Mouse (Mus musculus) frontal cortex, postnatal 14 days (tissue): ENCODE measurements at regions not wholly inside any gene's neighbourhood (a gene's known extent, or its start where the extent isn't known, plus 50 kb on each side); places are given as distances from the start of the nearest gene placed in this dataset.
"Not testable (repeated sequence)": the region's sequence is repeated elsewhere in the genome, so short reads cannot be mapped to it uniquely, and the experiment has no call there.

Experiments
- DNase-seq, 2 experiments: peaks; one replicate each; pipeline ENCODE4 v3.0.0; 2022; ENCODE audit warnings: low spot score in 2 of 2

DNA sequence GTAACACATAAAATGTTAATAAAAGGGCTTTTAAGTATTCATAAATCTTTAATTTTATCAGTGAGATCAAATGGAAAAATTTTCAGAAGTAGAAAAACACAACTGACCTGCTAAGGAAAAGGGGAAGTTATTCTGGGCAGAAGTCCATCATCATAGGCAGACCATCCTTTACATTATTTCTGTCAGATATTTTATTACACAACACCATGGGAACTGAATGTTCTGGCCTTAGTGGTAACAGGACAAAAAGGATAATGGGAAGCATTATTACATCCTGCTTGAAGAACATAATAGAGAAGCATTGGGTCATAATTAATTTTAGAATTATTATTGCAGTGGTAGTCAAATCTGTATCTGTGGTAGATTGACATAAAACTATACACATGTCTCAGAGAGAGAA is 603.5 kb upstream of the Gje1 start:
- no peak for DNase-seq

DNA sequence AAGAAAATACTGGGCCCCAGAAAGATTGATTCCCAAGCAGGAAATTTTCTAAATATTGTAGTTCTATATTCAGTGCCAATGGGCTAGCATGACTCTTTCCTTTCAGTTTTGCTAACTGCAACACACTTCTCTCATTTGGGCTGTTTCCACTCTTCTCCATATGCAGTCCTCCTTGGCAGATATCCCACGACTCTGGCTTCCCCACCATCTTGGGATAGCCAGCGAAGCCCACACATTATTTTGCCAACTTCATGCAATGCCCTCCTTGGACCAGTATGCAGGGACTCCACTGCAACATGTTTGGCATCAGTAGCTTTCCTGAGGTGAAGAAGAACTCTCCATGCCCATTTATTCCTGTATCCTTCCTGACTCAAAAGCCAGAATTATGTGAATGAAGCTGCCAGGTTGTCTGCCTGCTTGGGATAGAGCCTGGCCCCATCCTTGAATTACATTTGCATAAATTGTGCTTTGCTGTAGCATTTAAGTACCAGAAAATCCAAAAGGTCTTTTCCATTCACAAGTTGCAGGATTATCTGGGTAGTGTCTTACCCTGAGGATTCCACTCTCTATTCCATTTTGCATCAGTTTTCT is 599.1 kb upstream of the Gje1 start:
- DNase-seq, result no peak

DNA sequence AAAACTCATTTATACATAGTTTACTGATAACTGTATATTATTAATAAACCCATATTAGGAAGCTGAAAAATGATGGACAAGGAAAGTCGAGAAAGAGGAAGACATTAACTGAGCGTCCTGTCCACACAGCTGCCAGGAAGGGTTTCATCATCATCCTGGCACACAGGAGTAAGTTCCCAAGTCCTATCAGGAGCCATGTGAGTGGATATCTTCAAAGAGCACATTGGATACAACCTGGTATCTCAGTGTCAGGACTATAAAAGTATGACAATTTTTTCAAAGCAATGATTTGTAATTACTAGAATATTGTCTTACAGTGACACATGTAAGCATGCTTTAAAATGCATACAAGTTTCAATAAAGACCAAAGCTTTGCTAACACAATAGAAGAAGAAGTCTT is 592.6 kb upstream of the Gje1 start:
- DNase-seq, result no peak

DNA sequence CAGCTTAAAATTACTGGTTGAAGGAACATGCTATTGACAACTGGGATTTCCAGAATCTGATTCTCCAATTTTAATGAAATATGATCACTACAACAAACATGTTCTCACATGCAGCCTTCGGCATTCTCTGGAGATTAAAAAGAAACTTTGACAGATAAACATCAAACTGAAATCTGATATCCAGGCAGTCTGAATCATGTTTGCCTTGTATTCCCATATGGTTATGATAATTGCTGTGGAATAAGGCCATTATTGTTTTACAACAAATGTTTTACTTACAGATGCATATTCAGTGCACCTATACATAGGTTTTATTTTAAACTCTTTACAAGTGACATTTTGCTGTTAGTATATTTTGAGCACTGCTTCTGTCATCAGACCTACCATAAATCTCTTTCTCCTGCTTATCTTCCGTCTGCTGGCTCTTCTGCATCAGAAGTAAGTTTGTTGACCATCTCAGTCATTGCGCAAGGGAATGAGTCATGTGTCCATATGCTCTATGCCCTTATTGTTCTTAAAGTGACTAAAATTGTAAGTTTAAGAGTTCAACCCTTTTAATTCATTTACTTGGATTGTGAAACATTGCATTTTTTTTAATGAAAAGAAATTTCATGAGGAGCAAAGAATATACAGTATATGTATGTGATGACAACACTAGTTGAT is 587.9 kb upstream of the Gje1 start:
- no peak for DNase-seq

DNA sequence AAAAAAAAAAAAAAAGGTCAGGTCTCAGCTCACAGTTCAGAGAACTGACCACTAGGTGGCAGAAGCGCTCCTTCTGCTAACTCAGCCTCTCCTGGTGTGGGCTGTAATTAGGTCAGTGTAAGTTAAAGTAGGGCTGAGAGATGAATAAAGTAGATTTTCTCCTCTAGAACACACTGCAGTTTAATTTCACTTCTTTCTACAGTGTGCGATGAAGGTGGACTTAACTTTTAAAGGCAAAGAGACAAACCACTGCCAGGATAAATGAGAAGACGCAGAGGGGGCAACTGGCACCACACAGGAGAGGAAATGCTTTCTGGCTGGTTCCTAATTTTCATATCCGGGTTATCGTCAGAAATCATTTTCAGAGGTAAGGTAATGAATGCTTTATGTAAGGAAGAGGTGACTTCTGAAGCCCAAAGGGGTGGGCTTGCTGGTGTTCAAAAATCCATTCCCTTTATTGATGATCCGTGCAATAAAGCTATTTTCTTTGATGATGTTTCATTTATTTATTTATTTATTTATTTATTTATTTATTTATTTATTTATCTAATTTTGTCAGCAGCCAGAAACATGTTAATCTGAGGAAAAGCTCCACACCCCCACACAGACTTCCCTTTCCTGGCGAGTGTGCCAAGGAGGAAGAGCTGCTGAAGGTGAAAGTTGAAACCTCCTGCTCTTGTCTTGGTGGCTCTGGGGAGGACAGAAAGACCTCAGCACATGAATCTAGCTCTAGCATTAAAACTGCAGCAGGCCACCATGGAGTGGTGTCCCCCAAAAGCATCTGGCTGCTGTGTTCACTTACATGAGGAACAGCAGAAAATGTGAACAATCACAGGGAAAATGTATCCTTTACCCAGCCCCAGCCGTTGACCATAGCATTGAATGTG is 582.4 kb upstream of the Gje1 start:
- peak; percentile 55 to 63 for DNase-seq

DNA sequence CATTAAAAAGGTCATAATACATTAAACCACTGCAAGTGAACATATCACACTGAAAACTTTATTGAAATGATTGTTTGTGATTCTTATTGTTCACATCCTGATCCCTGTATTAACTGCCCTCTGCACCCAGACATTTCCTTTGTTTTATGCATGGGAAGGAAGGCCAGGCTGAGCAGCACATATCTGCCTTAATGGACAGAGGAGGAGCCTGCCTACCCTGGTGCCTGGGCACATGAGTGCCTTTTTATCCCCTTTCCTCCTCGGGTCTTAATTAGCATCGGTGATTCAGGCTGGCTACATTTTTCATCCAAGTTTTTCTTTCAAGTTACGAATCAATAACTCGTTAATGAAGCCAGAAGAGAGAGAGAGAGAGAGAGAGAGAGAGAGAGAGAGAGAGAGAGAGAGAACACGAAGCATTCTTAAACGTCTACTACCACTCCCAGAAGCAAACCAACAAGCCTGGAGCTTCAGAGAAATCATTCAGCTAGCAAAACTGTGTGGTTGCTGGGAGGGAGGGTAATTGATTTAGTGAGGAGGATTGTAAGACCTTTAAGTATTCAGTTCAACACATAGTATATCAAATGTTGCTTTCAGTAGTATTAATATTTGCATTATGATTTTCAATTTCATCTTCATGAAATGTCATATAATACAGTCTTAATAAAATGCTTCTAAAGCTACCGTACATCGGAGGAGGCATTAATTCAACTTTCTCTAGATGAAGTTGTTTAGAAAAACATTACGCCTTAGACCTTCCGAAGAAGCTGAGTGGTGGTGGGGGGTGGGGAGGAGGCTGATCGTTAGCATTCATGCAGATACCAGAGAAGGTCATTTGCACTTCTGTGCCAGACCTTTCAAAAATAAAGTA is 581.6 kb upstream of the Gje1 start:
- no peak for DNase-seq

DNA sequence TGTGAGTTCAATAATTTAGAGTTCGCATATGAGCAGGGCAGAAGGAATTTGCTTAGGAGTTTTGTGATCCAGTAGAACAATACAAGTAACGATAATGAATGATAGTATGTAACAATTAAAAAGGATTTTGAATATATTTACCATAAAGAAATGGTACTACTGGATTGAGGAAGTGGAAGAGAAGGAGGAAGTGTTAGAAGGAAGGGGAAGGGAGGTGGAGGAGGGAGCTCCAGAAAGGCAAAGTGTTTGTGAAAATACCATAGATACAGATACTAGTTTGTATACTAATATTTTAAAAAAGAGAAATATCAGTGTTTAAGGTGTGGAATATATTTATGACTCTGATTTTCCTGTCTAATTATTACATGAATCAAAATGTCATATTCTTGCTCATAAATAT is 579.2 kb upstream of the Gje1 start:
- no peak for DNase-seq

DNA sequence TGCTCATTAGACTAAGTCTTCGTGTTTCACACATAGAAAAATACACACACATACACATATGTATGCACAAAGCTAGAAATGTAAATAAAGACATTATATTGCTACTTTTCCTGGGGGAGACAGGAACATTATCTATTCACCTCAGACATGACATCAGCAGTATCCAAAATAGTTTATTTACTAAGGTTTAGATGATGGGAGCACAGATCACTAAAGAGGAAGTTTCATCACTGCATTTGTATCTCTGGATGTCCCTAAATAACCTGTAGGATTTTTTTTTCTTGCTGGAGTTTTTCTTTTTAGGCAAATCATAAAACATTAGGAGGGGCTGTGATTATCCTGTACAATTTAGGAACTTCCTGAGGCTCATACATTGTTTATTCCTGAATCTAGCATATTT is 576.1 kb upstream of the Gje1 start:
- no peak for DNase-seq

DNA sequence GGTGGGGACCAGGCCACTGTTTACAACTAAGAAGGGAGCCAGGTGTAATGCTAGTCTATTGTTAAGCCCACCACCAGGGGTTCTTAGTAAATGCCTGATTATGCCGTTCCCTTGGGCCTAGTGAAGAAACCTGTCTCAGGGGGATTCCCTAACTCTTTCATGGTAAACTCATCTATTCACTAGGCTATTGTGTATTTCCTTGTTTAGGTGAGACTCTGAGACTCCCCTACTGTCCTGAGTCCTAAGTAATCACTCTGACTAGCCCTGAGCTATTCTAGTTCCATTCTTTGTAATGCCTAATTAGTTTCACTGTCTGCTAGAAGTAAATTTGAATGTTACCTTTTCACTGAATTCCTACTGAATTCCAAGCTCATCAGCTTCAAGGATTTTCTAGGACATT is 545.3 kb upstream of the Gje1 start:
- not testable (repeated sequence) for DNase-seq

DNA sequence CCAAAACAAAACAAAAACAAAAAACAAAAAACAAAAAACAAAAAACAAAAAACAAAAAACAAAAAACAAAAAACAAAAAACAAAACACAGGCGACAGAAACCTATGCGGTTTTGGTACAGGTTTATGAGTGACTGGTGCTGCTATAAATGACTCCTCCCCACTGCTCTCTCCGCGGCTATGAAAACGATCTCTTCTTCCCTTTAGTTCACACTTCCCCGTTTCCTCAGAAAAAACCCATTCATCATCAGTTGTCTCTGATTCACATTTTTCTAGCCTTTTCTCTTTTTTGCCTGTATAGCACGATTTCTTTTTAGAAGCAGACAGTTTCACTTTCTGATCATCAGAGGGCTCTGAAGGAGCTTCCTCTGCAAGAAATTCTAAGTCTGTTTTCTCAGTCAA is 544.3 kb upstream of the Gje1 start:
- not testable (repeated sequence) for DNase-seq

DNA sequence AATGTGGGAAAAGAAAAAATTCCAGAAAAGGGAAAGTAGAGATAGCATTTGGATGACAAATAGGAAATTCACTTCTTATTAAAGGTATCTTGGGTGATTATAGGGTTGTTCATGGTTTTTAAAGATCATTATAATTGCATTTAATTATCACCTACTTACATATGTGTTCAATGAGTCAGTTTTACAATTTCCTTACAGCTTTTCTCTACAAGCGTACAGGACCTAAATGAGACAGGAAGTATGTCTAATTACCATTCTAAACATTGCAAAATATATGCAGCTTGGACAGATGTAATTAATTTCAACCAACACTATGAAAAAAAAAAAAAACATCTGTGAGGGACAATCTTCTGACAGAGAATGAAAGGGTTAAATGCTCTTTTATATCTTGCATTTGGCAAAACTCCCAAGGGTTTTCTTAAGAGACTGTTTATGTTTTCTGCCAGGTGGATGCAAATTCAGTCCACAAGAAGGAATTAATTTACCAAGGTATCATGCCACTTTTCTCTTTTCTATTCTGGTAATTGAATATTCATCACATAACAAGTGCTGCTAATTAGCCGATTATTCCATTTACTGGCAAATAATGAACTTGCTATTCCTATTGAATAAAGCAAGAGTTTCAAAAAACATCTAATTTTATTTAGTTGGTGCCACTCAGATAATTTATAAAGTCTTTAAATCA is 531.5 kb upstream of the Gje1 start:
- no peak for DNase-seq

DNA sequence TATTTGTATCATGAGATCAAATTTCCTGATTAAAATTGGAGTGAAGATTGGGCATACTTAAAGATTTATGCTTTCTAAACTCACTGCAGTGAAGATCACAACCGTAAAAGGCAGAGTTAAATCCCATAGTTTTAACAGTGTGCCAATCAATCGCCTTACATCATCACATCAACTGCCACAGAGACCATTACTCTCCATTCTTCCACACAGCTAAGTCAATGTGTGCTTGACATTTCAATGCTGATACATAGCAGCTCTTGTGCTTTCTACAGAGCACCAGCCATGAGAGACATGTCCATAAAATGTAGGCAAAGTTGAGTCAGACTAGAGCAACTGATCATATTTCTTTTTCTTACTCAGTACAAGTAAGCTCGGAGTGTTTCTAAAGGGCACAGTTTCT is 530.9 kb upstream of the Gje1 start:
- DNase-seq, result no peak

DNA sequence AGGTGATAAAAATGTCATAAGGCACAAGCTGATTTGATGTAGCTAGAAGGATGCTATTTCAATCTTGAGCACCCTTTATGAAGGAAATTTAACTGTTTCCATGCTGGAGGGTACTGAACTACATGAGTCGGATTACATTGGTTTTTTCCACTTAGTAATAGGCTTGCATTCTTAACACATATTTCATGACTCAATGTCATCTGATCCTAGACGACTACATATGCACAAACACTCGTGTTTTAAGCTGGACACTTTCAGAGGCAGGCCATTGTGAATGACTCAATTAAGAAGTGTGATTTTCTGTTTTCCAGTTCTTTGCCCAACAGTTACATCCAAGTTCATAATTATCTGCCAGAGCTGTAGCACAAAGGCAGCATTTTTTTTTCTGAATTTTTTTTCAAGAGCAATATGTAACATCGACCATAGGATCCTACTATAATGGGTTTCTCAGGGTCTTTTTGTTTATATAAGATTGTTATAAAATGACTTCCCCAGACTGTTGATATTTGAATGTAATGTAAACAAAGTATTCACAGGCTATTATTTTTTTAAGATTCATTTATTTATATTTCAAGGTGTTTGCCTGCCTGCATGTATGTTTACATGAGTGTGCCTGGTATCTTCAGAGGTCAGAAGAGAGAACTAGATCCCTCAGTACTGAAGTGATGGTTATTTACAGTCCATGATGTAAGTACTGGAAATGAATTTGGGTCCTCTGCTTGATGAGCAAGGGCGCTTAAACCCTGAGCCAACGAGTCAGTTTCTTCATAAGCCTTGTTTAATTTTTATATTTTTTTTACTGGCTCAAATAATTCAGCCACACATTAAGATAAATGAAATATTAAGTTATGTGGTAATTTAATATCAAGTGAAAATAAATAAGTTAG is 526.6 kb upstream of the Gje1 start:
- DNase-seq, result no peak

DNA sequence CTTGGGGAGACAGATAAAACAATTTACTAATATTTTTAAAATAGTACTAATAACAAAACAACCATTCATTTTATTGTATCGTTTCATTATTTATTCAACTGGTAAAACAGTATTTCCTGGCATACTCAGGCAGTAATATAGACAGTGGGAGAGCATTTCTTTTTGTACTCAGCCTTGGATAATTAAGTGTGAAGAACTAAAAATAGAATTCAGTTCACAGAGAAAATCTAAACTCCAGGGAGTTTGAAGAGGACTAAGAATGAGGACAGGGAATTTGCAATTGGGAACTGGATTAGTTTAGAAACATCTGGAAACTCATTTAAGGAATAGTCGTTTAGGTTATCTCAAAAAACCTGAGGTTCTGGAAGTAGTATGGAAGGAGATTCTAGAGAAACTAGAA is 525.4 kb upstream of the Gje1 start:
- no peak for DNase-seq

DNA sequence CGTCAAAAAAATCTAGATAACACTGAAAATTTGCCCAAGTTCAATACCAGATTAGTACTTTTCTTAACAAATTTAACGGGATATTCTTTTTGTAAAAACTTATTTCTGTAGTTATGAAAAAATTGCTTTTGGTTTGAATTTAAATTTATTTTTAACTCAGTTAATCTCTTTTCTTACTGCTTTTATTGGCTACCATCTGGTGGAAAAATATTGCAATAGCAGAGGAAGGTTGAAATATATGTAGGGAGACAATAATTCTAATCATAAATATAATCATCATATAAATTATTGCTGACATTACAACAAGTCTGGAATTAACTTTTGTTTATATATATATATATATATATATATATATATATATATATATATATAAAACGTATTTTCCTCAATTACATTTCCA is 500.9 kb upstream of the Gje1 start:
- DNase-seq, result no peak

DNA sequence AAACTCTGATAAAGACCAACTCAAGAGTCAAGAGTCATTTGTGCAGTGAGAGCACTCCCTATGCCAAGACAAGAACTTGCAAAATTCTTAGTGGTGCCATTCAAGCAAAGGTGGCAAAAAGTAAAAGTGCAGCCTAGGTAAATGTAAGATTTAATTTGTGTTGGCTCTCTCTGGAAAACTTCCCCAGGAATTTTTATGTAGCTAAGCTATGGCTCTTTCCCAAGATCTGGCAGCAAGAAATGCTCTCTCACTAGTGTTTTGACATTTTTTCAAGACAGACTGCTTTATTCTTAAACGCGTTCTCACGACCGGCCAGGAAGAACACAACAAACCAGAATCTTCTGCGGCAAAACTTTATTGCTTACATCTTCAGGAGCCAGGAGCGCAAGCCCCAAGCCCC is 461.6 kb upstream of the Gje1 start:
- DNase-seq, result no peak

DNA sequence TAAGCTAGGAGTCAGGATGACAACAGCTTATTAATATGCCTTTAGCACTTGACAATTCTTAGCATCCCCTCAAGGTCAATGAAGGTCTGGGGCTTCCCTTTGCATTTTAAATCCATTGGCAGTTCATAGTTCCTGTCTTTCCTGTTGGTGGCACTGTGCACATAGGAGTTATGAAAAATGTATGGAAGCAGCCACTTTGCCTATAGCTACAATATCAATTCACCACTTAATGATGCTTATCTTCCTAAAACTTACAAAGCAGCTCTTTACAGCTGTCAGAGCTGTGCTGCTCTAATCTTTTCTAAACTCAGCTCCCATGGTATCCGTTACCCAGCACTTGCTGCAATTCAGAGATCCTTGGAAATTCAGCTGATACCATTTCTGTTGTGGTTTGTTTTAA is 456.4 kb upstream of the Gje1 start:
- no peak for DNase-seq

DNA sequence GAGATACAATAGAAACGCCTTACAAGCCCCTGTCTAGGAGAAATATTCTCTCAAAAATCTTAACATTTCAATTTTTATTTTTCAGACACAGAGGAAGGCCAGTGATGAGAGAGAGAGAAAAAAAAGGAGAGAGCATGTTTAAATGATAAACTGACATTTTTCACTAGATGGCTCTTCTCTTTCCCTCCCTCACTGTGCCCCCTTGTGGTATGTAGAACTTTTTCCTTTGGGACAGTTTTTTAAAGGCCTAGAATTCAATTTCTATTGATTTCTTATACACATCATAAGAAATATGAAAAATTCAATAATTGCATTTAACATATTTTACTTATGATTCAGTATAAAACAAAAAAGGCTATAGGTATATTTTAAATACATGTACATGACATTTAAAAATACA is 454.5 kb upstream of the Gje1 start:
- no peak for DNase-seq

DNA sequence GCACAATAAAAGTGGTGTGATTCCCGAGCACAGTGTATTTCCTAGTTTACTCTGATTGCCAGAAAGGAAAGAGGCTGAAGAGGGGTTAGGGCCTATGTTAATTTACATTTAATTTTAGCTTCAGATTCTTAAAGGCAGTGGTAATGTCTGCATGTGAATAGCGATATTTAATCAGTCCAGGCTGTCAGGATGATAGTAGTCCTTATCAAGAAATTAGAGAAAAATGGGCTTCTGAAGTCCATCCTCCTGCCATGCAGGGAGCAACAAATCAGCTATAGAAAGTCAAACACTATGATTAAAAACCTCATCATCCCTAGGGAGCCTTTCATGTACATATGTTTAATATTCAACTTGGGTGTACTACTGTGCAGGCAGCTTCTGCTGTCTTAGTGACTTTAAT is 422.7 kb upstream of the Gje1 start:
- no peak for DNase-seq
